Mouse (Mus musculus): ENCODE measurements around the gene Nckap1.
A peak's percentile ranks its signal among the peaks of the same experiment; 100 is the strongest.

Nckap1 gene

DNA sequence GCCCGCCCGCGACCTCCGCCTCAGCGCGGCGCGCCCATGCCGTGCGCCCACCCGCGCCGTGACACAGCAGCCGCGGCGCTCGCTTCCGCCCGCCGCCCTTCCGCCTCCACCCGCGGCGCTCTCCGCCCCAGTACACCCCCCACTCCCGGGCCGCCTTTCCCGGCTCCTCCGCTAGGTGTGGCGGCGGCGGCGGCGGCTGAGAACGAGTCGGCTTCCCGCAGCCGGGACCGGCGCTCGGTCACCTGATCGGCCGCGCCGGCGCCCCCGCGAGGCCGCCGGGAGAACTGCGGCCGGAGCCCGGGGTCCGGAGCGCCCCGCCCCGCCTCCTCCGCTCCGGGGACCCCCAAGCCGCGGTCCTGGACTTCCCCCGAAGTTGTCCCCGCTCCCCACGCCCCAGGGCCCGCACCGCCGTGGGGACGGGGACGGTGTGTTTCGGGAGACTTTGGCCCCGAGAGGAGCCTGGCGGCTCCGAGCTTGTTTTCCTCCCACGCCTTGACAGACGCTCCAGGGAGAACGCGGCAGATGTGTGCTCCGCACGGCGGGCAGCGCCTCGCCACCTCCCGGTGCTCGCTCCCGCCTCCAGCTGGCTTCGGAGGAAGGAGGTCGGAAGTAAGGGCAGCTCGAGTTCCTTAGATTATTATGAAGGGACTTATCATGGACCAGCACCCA is at the start of gene Nckap1:
Gene Nckap1 (minus strand): TSS at position 338 of the 669 bp plus-strand sequence.
- DNase-seq (ENCODE audit: extremely low read depth, insufficient read length, low spot score), result peak; percentile 84

DNA sequence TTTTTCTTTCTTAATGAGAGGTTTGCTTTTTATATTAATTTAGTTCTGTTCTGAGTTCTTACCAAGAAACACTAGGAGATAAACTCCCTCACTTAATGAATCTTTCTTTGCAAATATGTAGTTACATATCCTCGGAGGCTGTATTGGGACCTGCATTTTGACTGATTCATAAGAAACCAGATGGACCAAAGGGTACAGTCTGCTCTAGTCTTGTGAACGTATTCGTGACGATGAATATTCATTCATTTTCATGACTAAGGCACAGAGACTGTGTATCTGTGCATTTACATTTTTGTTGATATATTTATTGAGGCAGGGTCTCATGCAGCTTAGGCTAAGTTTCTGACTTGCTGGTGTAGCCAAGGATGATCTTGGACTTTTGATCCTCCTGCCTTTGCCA is 43.3 kb upstream of the Nckap1 start:
- no peak for DNase-seq (ENCODE audit: extremely low read depth, insufficient read length, low spot score)

DNA sequence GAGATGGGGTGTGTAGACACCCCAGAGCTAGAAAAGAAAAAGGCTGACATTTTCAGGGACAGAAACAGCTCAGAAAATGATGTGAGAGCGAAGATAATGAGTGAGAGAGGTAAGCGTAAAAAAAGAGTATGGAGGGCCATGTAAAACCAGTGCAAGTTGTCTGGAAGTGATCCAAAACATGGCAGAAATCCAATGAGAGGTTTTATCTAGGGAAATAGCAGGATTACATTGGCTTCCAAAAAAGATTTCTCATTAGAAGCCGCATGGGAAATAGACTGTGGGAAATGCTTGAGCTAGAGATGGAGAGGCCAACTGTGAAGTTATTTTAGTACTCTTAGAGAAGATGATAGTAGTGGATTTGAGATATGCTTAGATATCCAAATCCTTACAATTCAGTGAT is 40.7 kb upstream of the Nckap1 start:
- no peak for DNase-seq (ENCODE audit: extremely low read depth, insufficient read length, low spot score)

DNA sequence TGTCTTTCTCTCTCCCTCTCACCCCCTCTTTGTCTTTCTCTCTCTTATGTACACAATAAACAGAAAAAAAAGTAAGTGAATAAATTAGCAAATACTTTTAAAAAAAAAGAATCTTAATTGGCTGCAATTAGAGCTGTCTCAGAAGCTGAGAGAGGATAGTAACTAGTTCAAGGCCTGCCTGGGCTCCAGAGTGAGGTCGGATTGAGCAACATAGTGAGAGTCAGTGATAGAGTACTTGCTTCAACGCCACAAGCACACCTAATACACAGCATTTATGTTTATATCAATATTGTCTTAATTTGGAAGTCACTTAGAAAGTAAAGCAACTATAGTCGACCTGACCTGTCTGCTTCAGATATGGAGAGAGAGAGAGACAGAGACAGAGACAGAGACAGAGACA is 37.8 kb upstream of the Nckap1 start:
- DNase-seq (ENCODE audit: extremely low read depth, insufficient read length, low spot score), result no peak

DNA sequence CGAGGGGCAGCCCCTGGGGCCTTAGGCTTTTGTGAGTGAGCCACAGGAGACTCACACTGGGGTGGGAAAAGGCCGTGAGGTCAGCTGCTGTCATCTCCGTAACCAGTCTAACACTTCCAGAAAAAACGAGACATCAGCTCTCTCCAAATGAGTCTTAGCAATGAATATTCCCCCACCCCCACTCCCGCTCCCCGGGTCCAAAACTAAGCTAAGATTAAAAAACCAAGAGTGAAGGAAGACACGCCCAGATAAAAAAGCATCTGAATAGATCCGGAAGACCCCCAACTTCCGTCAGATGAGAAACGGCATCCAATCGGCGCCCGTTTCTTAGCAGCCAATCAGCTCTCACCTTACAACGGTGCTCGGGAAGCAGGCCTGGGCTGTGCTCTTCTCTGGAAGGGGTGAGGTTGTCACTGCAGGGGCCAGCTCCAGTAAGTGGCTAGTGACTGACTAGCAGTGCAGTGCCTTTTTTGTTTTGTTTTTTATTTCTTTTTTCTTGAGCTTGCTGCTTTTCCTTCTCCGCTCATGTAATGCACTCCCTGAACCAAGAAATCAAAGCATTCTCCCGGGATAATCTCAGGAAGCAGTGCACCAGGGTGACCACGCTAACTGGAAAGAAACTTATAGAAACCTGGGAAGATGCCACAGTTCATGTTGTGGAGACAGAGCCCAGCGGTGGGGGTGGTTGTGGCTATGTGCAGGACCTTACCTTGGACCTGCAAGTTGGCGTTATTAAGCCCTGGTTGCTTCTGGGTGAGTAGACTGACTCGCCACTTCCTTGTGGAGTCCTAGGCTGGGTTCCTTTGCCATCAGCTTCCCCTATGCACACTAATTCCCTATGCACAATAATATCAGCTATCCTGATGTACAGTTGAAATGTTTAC is 35.9 kb upstream of the Nckap1 start, which contains the start of the genes Dusp19 and Nup35:
Gene Dusp19 (plus strand): TSS at position 192 of the 884 bp plus-strand sequence.
Gene Nup35 (plus strand): TSS at position 383 of the 884 bp plus-strand sequence.
- DNase-seq (ENCODE audit: extremely low read depth, insufficient read length, low spot score), result peak; percentile 74

DNA sequence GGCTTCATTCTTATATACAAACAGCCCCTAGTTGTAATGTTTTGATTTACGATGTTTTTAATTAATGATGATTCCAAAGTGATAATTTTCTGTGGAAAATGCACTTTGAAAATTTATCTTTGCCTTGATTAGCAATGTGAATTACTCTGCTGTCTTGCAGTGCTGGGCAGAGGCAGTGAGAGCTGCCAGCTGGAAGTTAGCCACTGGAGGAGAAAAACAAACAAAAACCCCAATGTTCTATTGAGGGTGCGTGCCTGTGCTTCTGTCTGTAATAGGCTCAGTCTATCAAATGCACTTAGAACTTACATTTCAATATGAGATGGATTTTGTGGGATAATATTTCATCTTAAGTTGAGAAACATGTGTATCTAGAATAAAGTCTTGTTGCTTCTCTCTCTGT is 31.6 kb upstream of the Nckap1 start:
- no peak for DNase-seq (ENCODE audit: extremely low read depth, insufficient read length, low spot score)

DNA sequence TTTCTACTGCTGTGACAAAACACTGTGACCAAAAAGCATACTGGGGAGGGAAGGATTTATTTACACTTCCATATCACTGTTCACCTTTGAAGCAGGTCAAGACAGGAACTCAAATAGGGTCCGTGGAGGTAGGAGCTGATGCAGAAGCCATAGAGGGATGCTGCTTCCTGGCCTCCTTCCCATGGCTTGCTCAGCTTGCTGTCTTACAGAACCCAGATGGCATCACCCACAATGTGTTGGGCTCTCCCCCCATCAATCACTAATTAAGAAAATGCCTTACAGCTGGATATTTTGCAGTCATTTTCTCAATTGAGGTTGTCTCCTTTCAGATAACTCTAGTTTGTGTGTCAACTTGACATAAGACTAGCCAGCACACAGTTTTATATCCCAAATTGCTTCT is 31.1 kb upstream of the Nckap1 start:
- no peak for DNase-seq (ENCODE audit: extremely low read depth, insufficient read length, low spot score)

DNA sequence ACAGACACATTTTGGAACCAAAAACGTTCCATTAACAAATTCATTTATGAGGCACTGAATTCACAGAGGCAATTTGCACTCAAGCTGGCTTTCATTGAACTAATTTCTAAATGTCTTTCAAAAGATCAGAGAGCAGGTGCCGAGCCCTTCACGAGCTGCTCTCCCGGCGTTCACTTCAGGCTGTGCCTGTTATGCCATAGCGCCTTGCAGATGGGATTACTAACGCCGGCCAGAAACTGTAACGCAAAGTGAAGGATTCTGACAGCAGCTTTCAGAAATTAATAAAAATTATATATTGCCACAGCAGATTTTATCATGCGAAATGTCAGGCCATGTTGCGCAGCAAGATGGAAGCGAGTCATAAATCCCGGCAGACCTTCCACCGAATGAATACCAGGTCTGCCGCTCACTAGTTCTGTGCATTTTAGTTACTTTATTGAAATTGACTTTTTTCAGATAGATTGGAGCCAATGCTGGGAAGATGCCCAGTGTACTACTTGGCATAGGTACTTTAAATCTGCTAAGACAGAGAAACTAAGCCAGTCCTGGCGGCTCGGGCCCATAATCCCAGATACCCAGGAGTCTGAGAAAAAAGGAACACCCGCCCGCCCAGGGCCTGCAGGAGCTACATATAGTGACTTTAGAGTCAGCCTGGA is 22.7 kb upstream of the Nckap1 start:
- no peak for DNase-seq (ENCODE audit: extremely low read depth, insufficient read length, low spot score)

DNA sequence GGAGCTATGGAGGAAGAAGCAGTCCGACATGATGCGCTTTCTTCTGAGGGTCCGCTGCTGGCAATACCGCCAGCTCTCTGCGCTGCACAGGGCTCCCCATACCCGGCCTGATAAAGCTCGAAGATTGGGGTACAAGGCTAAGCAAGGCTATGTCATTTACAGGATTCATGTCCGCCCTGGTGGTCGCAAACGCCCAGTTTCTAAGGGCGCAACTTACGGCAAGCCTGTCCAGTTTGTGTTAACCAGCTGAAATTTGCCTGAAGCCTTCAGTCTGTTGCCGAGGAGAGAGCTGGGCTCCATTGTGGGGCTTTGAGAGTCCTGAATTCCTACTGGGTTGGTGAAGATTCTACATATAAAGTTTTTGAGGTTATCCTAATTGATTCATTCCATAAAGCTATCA is 21.6 kb upstream of the Nckap1 start:
- no peak for DNase-seq (ENCODE audit: extremely low read depth, insufficient read length, low spot score)

DNA sequence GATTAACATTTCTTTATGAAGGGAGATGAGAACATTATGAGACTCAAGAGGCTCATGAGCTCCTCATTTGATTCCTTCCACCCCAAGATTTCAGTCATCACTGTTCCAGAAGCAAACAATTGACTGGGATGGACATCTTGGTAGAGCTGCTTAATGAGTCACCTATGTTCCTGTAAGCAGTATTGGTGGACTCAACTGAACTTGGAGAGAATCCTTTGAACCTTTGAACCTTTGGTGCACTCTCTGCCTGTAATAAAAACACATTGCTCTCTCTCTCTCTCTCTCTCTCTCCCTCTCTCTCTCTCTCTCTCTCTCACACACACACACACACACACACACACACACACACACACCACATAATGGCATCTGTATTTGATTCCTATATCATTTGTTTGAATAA is 19.4 kb upstream of the Nckap1 start:
- DNase-seq (ENCODE audit: extremely low read depth, insufficient read length, low spot score), result no peak

DNA sequence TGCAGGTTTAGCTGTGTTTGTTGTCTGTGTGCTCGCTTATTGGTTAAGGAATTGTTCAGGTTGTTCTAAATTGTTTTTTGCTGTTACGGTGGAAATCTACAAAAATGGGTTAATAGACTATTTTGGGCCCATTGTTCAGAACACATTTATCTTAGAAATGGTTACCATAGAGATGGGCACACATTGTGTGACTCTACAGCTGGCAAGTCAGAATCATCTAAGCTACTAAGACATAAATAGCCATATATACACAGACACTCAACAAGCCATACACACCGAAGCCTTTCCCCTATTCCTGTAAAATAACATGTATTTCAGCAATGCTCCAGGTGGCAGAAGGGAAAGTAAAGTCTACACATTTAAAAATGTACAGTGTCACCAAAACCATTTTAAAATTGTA is 18.7 kb upstream of the Nckap1 start:
- no peak for DNase-seq (ENCODE audit: extremely low read depth, insufficient read length, low spot score)

DNA sequence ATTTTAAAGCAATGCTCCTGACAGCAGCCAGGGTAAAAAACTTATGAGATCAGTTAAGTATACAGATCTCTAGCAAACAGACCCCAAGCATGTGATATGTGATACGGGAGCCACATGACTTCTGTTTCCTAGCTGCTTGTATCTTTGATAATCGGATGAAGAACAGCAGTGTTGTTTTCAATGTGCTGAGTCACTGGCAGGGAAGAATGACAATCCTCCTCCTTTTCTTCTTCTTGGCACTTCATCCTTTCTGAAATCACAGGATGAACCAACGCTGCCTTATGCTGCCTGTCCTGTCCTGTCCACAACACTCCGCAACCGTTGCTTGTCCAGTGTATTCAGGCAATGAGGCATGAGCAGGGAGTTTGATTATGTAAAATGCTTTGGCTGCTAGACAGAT is 15.8 kb upstream of the Nckap1 start:
- no peak for DNase-seq (ENCODE audit: extremely low read depth, insufficient read length, low spot score)

DNA sequence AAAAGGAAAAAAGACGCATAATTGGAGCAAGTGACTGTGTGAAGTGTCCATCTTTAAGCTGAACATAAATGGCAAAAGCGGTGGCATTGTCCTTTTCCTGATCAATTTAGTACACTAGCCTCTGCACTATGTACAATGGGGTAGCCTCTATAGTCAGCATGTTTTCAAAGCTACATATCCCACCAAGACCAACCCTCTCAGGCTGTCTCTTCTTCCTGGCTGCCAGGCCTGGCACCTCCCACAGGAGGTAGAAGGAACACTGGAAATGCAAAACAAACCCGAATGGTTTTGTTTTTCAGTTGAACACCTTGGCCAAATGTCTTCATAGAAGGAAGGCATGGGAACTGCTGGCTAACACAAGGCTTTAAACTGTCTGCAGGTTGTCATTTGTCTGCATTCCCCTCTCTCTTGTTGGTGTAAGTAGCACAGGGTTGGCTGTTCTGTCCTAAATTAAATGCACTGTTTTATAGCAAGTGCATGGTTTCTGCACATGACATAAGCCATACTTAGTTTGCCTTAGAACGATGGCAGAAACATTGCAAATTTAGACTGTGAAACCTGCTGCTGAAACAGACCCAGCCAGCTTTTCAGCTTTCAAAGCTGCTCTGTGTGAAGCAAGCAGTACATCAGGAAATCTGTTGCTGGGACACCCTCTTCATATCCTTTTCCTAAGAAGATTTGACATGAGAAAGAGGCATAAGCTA is 13.2 kb upstream of the Nckap1 start:
- DNase-seq (ENCODE audit: extremely low read depth, insufficient read length, low spot score), result no peak

DNA sequence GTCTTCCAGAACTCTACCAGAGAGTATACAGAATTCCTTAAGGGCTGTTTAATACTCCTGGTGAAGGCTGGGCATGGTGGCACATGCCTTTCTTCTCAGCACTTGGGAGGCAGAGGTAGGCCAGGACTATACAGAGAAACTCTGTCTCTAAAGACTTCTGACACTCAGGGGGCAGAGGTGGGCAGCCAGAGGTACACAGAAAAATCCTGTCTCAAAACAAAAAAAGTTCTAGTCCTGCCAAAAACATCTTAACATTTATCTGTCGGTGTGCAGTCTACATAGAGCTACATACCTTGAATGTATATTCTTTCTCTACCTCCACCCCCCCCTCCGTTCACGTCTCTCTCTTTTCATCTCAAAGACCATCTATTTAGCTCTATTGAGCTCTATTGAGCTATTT is 1.2 kb upstream of the Nckap1 start:
- no peak for DNase-seq (ENCODE audit: extremely low read depth, insufficient read length, low spot score)

DNA sequence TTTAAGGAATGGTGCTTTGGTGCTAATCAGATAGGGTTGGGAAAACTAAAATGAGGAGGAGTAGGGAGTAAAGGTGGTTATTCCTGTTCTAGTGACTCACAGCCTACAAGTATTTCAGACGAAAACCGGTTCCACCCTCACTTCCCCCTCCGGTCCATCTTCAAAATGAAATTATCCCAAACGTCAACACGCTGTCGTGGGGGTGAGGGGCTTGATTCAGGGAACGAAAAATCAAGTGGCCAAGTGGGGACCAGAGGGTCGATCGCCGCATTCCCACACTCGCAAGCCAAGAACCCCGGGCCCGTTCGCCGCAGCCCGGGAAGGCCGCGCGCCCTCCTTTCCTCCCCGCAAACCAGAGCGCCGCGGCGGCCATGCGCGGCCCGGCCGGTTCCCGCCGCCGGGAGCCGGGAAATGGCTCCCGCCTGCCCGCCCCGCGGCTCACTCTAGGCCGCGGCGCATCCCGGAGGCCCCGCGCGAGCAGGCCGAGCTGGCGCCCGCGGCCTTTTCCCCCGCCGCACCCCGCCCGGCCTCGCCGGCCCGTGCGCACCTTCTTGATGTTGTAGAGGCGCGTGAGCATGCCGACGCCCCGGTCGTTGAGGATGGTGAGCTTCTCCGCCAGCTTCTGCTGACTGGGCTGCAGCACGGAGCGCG is 744 bp downstream of the Nckap1 start:
- peak; percentile 65 for DNase-seq (ENCODE audit: extremely low read depth, insufficient read length, low spot score)

DNA sequence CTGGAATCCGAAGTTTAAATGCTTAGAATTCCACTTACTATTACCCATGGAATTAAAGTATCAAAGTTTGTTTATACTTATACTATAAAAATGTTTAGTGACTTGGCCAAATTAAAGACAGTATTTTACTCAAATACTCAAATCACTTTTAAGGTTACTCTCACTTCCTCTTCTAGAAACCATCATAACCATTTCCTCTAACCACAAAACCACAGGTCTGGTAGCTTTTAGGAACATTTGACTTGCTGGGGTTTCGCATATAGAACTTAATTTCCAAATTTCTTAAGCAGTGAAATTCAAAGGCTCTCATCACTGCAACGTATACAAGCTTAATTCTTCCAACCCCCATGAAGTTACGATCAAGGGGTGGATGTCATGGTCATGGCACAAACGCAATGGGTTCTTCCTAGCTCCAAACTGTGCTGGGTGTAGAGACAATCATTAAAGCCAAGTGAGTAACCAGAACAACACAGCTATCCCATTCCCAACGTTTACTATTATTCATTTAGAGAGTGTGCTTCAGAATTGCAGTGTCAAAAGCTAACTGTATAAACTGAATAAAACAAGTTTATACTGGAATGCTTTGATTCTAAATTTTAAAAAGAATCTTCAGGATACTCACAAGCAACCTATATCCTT is 1.8 kb downstream of the Nckap1 start:
- peak; percentile 9 for DNase-seq (ENCODE audit: extremely low read depth, insufficient read length, low spot score)

DNA sequence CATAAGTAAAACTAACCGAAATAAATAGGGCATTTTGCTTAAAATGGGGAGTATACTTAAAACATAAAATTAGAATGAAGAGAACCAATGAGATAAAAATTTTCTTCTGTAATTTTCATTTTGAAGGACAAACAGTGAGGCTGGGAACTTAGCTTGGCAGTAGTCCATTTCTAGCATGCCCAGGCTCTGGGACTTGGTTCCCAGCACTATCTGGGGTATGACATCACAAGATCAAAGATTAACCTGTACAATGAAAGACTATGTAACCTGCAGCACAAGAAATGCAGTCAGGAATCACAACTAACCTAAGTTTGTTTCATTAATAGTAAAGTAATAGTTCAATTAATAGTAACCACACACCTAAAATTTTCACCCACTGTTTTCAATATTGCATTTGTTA is 3.9 kb downstream of the Nckap1 start:
- no peak for DNase-seq (ENCODE audit: extremely low read depth, insufficient read length, low spot score)

DNA sequence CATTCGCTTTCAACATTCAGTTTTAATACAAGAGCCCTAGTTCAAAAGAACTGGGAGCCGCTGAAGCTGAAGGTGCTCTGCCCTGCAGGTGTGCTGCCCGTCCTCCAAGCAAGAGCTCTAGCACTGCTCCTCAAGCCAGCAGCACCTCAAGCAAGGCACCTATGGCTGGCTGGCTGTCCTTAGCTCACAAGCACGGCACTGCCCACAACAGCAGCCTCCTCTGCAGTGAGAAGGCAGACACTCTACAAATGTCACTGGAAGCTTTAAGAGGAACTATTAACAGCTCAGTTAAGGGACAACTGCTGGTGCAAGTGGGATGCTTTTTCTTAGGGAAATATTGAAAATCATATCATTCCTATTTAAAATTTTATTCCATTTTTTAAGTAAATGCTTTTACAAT is 10.5 kb downstream of the Nckap1 start:
- DNase-seq (ENCODE audit: extremely low read depth, insufficient read length, low spot score), result no peak

DNA sequence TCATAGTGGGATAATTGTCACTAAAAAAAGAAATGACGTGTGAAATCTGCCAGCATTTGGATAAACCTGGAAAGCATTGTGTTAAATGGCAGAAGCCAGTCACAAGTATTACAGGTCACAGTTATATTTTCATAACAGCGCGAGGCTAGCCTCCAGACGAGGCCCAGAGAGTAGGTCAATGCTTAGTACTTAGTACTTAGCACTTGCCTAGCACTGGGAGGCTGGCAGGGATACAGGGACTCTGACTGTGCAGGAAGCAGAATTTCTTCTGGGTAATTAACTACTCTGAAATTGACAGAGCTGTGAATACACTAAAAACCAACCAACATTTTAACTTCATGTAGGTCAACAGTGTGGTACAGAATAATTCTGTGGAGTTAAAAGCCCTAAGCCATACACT is 13.8 kb downstream of the Nckap1 start:
- no peak for DNase-seq (ENCODE audit: extremely low read depth, insufficient read length, low spot score)

DNA sequence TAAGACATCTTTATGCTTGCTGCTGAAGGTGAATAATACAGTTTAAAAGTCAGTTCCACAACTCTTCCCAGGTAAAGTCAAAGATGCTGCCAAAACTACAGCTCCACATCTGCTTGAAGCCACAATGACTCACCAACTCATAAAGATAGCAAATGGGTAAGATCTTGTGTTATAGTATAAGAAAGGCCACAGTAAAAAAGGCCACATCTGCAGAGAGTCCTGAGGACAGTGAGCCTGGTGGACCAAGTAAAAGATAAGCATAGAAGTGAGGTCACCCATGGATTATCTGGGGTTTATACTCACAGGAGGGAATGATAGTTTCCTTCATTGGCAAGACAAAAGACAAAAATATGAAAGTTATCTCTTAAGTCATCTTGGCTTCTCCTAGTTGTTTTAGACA is 18.9 kb downstream of the Nckap1 start:
- DNase-seq (ENCODE audit: extremely low read depth, insufficient read length, low spot score), result no peak

All from 3134 (cell line).